Mouse (Mus musculus) forebrain, postnatal 0 days (tissue): ENCODE measurements around the gene Dnajc5. TPM values are rescaled to one million over a fixed set of nuclear protein-coding genes. Genes with fewer than 3 reads are reported as not detected.
A peak's percentile ranks its signal among the peaks of the same experiment; 100 is the strongest.

Source experiments
- ATAC-seq: fragments of 200-750 bp; cut with Nextera tagmentation; 2 replicates; pipeline ENCODE4 v1.8.0; 2017; ENCODE audit warnings: mild to moderate bottlenecking, moderate library complexity
- DNase-seq: peaks from one replicate; pipeline ENCODE4 v3.0.0-alpha.2; 2015
- H3K27ac ChIP-seq: fragments of 300-500 bp; sonication (generic); 2 replicates; pipeline ENCODE4 v1.5.1; 2014; ENCODE audit warnings: low read depth, mild to moderate bottlenecking, antibody characterized with exemption, low read length, moderate library complexity, mixed read lengths
- H3K27me3 ChIP-seq: fragments of 300-500 bp; sonication (generic); 2 replicates; pipeline ENCODE4 v1.6.1; 2014; ENCODE audit warnings: mild to moderate bottlenecking, low read length, mixed read lengths; ENCODE audit not compliant: insufficient read depth
- H3K36me3 ChIP-seq: fragments of 300-500 bp; sonication (generic); 2 replicates; pipeline ENCODE4 v1.6.1; 2014; ENCODE audit warnings: mild to moderate bottlenecking, moderate library complexity; ENCODE audit not compliant: insufficient read depth
- H3K4me1 ChIP-seq: fragments of 300-500 bp; sonication (generic); 2 replicates; pipeline ENCODE4 v1.6.1; 2014; ENCODE audit warnings: antibody characterized with exemption; ENCODE audit not compliant: insufficient read depth
- H3K4me2 ChIP-seq: fragments of 300-500 bp; sonication (generic); 2 replicates; pipeline ENCODE4 v1.6.1; 2014; ENCODE audit warnings: low read depth, mild to moderate bottlenecking, moderate library complexity
- H3K4me3 ChIP-seq: fragments of 300-500 bp; sonication (generic); 2 replicates; pipeline ENCODE4 v1.5.1; 2014; ENCODE audit warnings: low read depth, low read length, mixed read lengths
- H3K9ac ChIP-seq: fragments of 300-500 bp; sonication (generic); 2 replicates; pipeline ENCODE4 v1.6.1; 2014; ENCODE audit warnings: mild to moderate bottlenecking
- H3K9me3 ChIP-seq: fragments of 300-500 bp; sonication (generic); 2 replicates; pipeline ENCODE4 v1.6.1; 2016; ENCODE audit warnings: low read length
- CTCF ChIP-seq: sonication (generic); IDR thresholded peaks from 2 replicates; pipeline ENCODE4 v1.5.1; 2016; ENCODE audit warnings: antibody characterized with exemption, control low read depth, low read depth
- WGBS: fragments of 180-500 bp; shearing (Covaris S2); extraction: QIAGEN DNeasy Blood & Tissue Kit; methylation state at CpG from one replicate; pipeline ENCODE4 v1.1.7; 2014; 5-methylcytosine and 5-hydroxymethylcytosine counted together
- microRNA-seq, 2 experiments: library from miRNA; unstranded; fragments of <30 nt; microRNA quantifications; one replicate each; pipeline ENCODE4; 2016
- polyA plus RNA-seq: library from polyadenylated mRNA; unstranded; fragments of >200 nt; fragmentation: Nextera tagmentation; extraction: Ambion mirVana; gene quantifications from 2 replicates; pipeline ENCODE4 v1.2.1, GENCODE M21; 2015
- total RNA-seq: library from RNA; depleted of rRNA; stranded (reverse); fragments of >200 nt; gene quantifications from 2 replicates; pipeline ENCODE4 v1.2.3, GENCODE M21; 2014; rRNA removed

The Dnajc5 gene
- total and polyA plus RNA-seq, 2 experiments from 2014 or later: 270 to 369 TPM

DNA sequence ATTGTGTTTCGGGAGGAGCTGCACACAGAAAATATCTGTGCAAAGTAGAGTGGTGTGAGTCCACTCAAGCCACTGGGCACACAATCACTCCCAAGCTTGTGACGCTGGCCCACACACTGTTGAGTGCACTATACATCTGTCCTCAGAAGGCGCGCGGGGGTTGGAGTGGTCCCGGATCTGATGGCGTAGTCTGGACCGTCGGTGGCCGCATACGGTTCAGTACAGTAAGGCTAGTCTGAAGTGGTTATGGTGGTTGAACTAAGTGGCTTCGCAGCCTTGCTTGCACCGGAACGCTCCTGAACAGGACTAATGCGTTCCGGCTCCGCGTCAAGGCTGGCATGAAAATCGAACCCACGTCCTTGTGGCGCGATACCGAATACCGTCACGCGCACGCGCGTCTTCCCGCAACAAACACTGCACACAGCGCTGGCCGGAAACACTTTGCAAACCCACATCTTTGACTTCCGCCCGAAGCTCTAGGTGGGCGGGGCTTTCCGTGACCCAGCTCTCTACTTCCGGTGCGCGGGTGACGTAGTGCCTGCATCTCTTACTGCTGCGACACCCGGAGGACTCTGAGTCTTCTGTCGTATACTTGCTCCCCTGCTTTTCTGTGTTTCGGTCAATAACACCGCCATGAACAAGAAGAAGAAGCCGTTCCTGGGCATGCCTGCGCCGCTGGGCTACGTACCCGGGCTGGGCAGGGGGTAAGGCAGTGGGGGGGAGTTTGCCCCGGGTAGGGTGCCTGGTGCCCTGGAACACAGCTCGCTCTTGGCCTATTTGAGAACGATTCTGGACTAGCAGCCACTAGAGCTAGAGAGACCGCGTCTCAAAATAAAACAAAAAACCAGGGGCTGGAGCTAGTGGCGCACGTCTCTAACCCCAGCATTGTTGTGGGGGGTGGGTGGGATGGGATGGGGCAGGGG is 80.8 kb downstream of the Dnajc5 start:
- ATAC-seq: peak; percentile 97
- no peak; the same call in 1 of the 2 replicates for TF ChIP-seq CTCF
- peak overlapping the region; percentile 94 for H3K9ac ChIP-seq
- H3K9me3 ChIP-seq: no peaks in the 10 kb centered on the region
- peak overlapping the region; percentile 84 for H3K27ac ChIP-seq
- peak overlapping the region; percentile 57 for H3K4me2 ChIP-seq
- H3K4me1 ChIP-seq: peaks cover 13% of the 10 kb centered on the region
- DNase-seq: peak; percentile 99
- H3K27me3 ChIP-seq: no peaks in the 10 kb centered on the region
- H3K36me3 ChIP-seq: peaks cover 9% of the 10 kb centered on the region; the same call in 1 of the 2 replicates
- under 1% methylated on average over 57 of the region's 57 CpGs for WGBS
- H3K4me3 ChIP-seq: peak overlapping the region; percentile 87

DNA sequence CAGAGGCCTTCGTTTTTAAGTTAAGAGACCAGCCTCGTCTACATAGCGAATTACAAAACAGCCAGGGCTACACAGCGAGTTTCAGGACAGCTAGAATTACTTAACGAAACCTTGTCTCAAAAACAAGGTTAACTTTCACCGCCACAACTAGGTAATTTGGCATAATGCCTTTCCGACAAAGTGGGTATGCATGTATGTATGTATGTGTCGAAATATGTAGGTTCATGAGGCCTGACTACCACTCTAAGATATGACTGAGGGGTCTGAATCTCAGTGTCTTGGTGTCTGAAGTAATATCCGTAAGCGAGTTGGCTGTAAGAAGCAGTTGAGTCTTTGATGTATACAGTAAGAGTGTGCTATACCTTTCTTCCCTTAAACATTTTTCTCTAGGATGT is 81.5 kb downstream of the Dnajc5 start:
- H3K27me3 ChIP-seq: no peaks in the 10 kb centered on the region
- ATAC-seq (no peak), DNase-seq (no peak)
- no peaks in the 10 kb centered on the region for H3K9me3 ChIP-seq
- peaks cover 13% of the 10 kb centered on the region for H3K4me1 ChIP-seq
- no peak for TF ChIP-seq CTCF
- H3K9ac ChIP-seq: peak overlapping the region; percentile 94
- peak overlapping the region; percentile 84 for H3K27ac ChIP-seq
- peak overlapping the region; percentile 57 for H3K4me2 ChIP-seq
- 0 out of 2 replicates have a peak, but pooled peaks cover 3% of the 10 kb centered on the region for H3K36me3 ChIP-seq
- H3K4me3 ChIP-seq: peak overlapping the region; percentile 87
- 29% methylated on average over 10 of the region's 10 CpGs for WGBS

DNA sequence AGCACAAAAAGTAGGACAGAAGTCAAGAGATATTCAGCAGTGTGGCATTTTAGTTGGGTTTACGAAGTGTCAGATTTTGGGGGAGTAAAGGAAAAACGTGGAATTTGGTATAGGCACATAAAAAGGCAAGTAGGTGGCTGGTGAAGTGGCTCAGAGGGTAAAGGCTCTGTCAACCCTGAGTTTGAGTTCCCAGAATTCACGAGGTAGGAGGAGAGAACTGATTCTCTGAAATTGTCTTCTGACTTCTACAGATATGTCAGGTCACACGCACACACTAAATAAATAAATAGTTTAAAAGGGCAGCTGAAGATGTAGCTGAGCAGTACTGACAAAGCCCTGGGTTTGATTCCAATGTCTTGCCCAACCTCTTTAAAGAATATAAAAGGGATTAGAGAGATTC is 82.1 kb downstream of the Dnajc5 start:
- Histone ChIP-seq H3K36me3 (0 out of 2 replicates have a peak, but pooled peaks cover 3% of the 10 kb centered on the region), H3K4me3 (peak overlapping the region; percentile 87; the same call in 1 of the 2 replicates), H3K4me2 (peak overlapping the region; percentile 57), H3K4me1 (peaks cover 13% of the 10 kb centered on the region), H3K9ac (no peak overlapping the region), H3K9me3 (no peaks in the 10 kb centered on the region), H3K27ac (no peak overlapping the region), H3K27me3 (no peaks in the 10 kb centered on the region)
- ATAC-seq: no peak
- WGBS: 77% methylated on average over 4 of the region's 4 CpGs
- TF ChIP-seq CTCF: no peak
- no peak for DNase-seq

Small RNAs within 50 kb of the gene (microRNA-seq; reads per million reads assigned to microRNA genes)
- gene Mir7006: 0.12 to 0.39 reads per million in 2 experiments

Other genes with a start within 250 kb of the Dnajc5 start
- gene Gmeb2, start 232.4 kb upstream of the Dnajc5 start, total RNA-seq: 21.7 and 24.8 TPM in 2 replicates
- 7.4 and 9.6 TPM in 2 replicates for gene Gmeb2, start 232.4 kb upstream of the Dnajc5 start, polyA plus RNA-seq
- gene Stmn3, start 206.0 kb upstream of the Dnajc5 start, total RNA-seq: 1,247 and 1,493 TPM in 2 replicates
- 1,714 and 1,956 TPM in 2 replicates for gene Stmn3, start 206.0 kb upstream of the Dnajc5 start, polyA plus RNA-seq
- 42.8 and 64.4 TPM in 2 replicates for gene Rtel1, start 200.7 kb upstream of the Dnajc5 start, total RNA-seq
- 13.8 and 20.6 TPM in 2 replicates for gene Rtel1, start 200.7 kb upstream of the Dnajc5 start, polyA plus RNA-seq
- 93.3 and 99.0 TPM in 2 replicates for gene Zgpat, start 155.6 kb upstream of the Dnajc5 start, total RNA-seq
- 32.2 and 39.6 TPM in 2 replicates for gene Zgpat, start 155.6 kb upstream of the Dnajc5 start, polyA plus RNA-seq
- gene Arfrp1, start 155.1 kb upstream of the Dnajc5 start, total RNA-seq: 24.0 and 27.9 TPM in 2 replicates
- gene Arfrp1, start 155.1 kb upstream of the Dnajc5 start, polyA plus RNA-seq: 60.9 and 73.0 TPM in 2 replicates
- 42.8 and 43.5 TPM in 2 replicates for gene Lime1, start 140.4 kb upstream of the Dnajc5 start, total RNA-seq
- gene Lime1, start 140.4 kb upstream of the Dnajc5 start, polyA plus RNA-seq: 19.5 and 26.5 TPM in 2 replicates
- 11.7 and 17.7 TPM in 2 replicates for gene Zbtb46, start 61.1 kb upstream of the Dnajc5 start, total RNA-seq
- 8.2 and 11.0 TPM in 2 replicates for gene Zbtb46, start 61.1 kb upstream of the Dnajc5 start, polyA plus RNA-seq
- not detected in 2 replicates for gene Abhd16b, start 27.3 kb upstream of the Dnajc5 start, total RNA-seq
- gene Abhd16b, start 27.3 kb upstream of the Dnajc5 start, polyA plus RNA-seq: not detected in 2 replicates
- gene Tpd52l2, start 23.3 kb upstream of the Dnajc5 start, total RNA-seq: 91.7 and 120 TPM in 2 replicates
- 114 and 128 TPM in 2 replicates for gene Tpd52l2, start 23.3 kb upstream of the Dnajc5 start, polyA plus RNA-seq
- gene Uckl1, start 64.4 kb downstream of the Dnajc5 start, total RNA-seq: 55.8 and 59.1 TPM in 2 replicates
- gene Uckl1, start 64.4 kb downstream of the Dnajc5 start, polyA plus RNA-seq: 42.7 and 43.0 TPM in 2 replicates
- gene Prpf6, start 71.4 kb downstream of the Dnajc5 start, total RNA-seq: 45.8 and 49.6 TPM in 2 replicates
- 43.7 and 46.5 TPM in 2 replicates for gene Prpf6, start 71.4 kb downstream of the Dnajc5 start, polyA plus RNA-seq
- 74.6 and 75.6 TPM in 2 replicates for gene Zfp512b, start 72.3 kb downstream of the Dnajc5 start, total RNA-seq
- gene Zfp512b, start 72.3 kb downstream of the Dnajc5 start, polyA plus RNA-seq: 44.7 and 62.3 TPM in 2 replicates
- gene Samd10, start 78.7 kb downstream of the Dnajc5 start, total RNA-seq: 64.9 and 85.6 TPM in 2 replicates
- 82.6 and 108 TPM in 2 replicates for gene Samd10, start 78.7 kb downstream of the Dnajc5 start, polyA plus RNA-seq
- gene Gm29797, start 136.5 kb downstream of the Dnajc5 start, total RNA-seq: not detected in 2 replicates
- gene Gm29797, start 136.5 kb downstream of the Dnajc5 start, polyA plus RNA-seq: not detected in 2 replicates
- gene Sox18, start 151.2 kb downstream of the Dnajc5 start, total RNA-seq: 5.4 and 8.9 TPM in 2 replicates
- 8.6 and 11.1 TPM in 2 replicates for gene Sox18, start 151.2 kb downstream of the Dnajc5 start, polyA plus RNA-seq
- gene Tcea2, start 159.8 kb downstream of the Dnajc5 start, total RNA-seq: 51.1 and 55.6 TPM in 2 replicates
- 53.8 and 57.5 TPM in 2 replicates for gene Tcea2, start 159.8 kb downstream of the Dnajc5 start, polyA plus RNA-seq
- gene Rgs19, start 173.5 kb downstream of the Dnajc5 start, total RNA-seq: 43.7 and 50.2 TPM in 2 replicates
- gene Rgs19, start 173.5 kb downstream of the Dnajc5 start, polyA plus RNA-seq: 56.4 and 57.4 TPM in 2 replicates
- not detected in 2 replicates for gene Lkaaear1, start 178.0 kb downstream of the Dnajc5 start, total RNA-seq
- gene Lkaaear1, start 178.0 kb downstream of the Dnajc5 start, polyA plus RNA-seq: not detected in 2 replicates
- 114 and 134 TPM in 2 replicates for gene Oprl1, start 194.5 kb downstream of the Dnajc5 start, total RNA-seq
- 51.3 and 62.5 TPM in 2 replicates for gene Oprl1, start 194.5 kb downstream of the Dnajc5 start, polyA plus RNA-seq
- 39.0 and 55.0 TPM in 2 replicates for gene Myt1, start 242.8 kb downstream of the Dnajc5 start, total RNA-seq
- gene Myt1, start 242.8 kb downstream of the Dnajc5 start, polyA plus RNA-seq: 4.0 and 6.7 TPM in 2 replicates